Mouse (Mus musculus): ENCODE measurements around the gene Parp12. TPM values are rescaled to one million over a fixed set of nuclear protein-coding genes. Genes with fewer than 3 reads are reported as not detected.

The Parp12 gene
- total RNA-seq, 1 experiment: 9.5 TPM

GRCm38 (mm10) chr6:39115438-39115837 is 2.7 kb downstream of the Parp12 start:
- Histone ChIP-seq H3K4me3 (ENCODE audit: insufficient read depth in 1 of 2, low read depth in 1 of 2, low read length in 2 of 2, poor library complexity in 1 of 2, severe bottlenecking in 1 of 2) (no peak overlapping the region), H3K27ac (ENCODE audit: insufficient read depth, low read depth, low read length, poor library complexity, severe bottlenecking) (no peak overlapping the region), H3K9me3 (ENCODE audit: control insufficient read depth, insufficient read depth, low read depth, low read length) (no peaks in the 10 kb centered on the region), H3K9ac (ENCODE audit: insufficient read depth, low read depth, low read length, poor library complexity, severe bottlenecking) (no peak overlapping the region), H3K4me1 (ENCODE audit: control insufficient read depth in 2 of 2, insufficient read depth in 2 of 2, low read length in 2 of 2, poor library complexity in 1 of 2) (peaks cover 0 to 3% of the 10 kb centered on the region in 2 experiments; a peak in 1 of 4 replicates), H3K36me3 (ENCODE audit: control insufficient read depth, insufficient read depth, low read length, poor library complexity, severe bottlenecking) (no peaks in the 10 kb centered on the region)
- DNase-seq (ENCODE audit: low read depth, low spot score): no peak
- in situ Hi-C loops (cut with MboI; ENCODE audit: low sequenced_read_pairs in 2 of 2, unreplicated experiment in 2 of 2): no loop called here
- TF ChIP-seq ZC3H11A (IDR thresholded peaks at IDR 0.05; ENCODE audit: borderline replicate concordance, low read depth, low read length) (no peak), CHD2 (IDR thresholded peaks at IDR 0.05; ENCODE audit: low read depth, low read length) (no peak), ZNF384 (IDR thresholded peaks at IDR 0.05; ENCODE audit: low read depth, low read length) (no peak), HCFC1 (IDR thresholded peaks at IDR 0.05; ENCODE audit: borderline replicate concordance, insufficient read depth, low read length) (no peak), MAFK (IDR thresholded peaks at IDR 0.05; ENCODE audit: insufficient read depth, low read depth, low read length) (no peak)

- Histone ChIP-seq H3K27ac (ENCODE audit: insufficient read depth, low read depth, low read length, poor library complexity, severe bottlenecking) (no peak overlapping the region), H3K36me3 (ENCODE audit: control insufficient read depth, insufficient read depth, low read length, poor library complexity, severe bottlenecking) (no peaks in the 10 kb centered on the region), H3K4me3 (ENCODE audit: insufficient read depth in 1 of 2, low read depth in 1 of 2, low read length in 2 of 2, poor library complexity in 1 of 2, severe bottlenecking in 1 of 2) (no peak overlapping the region), H3K9me3 (ENCODE audit: control insufficient read depth, insufficient read depth, low read depth, low read length) (no peaks in the 10 kb centered on the region), H3K9ac (ENCODE audit: insufficient read depth, low read depth, low read length, poor library complexity, severe bottlenecking) (no peak overlapping the region), H3K4me1 (ENCODE audit: control insufficient read depth in 2 of 2, insufficient read depth in 2 of 2, low read length in 2 of 2, poor library complexity in 1 of 2) (peaks cover 0 to 3% of the 10 kb centered on the region in 2 experiments; a peak in 1 of 4 replicates)
- in situ Hi-C loops (cut with MboI; ENCODE audit: low sequenced_read_pairs in 2 of 2, unreplicated experiment in 2 of 2): no loop called here
- TF ChIP-seq HCFC1 (IDR thresholded peaks at IDR 0.05; ENCODE audit: borderline replicate concordance, insufficient read depth, low read length): no peak
- no peak for TF ChIP-seq ZC3H11A (IDR thresholded peaks at IDR 0.05; ENCODE audit: borderline replicate concordance, low read depth, low read length)
- TF ChIP-seq CHD2 (IDR thresholded peaks at IDR 0.05; ENCODE audit: low read depth, low read length): no peak
- TF ChIP-seq MAFK (IDR thresholded peaks at IDR 0.05; ENCODE audit: insufficient read depth, low read depth, low read length): no peak
- DNase-seq (ENCODE audit: low read depth, low spot score): no peak
These were observed 5.0 kb downstream of the Parp12 start for GRCm38 (mm10) chr6:39113141-39113540.

GRCm38 (mm10) chr6:39112701-39113100 is 5.4 kb downstream of the Parp12 start:
- peaks cover 0 to 3% of the 10 kb centered on the region in 2 experiments; a peak in 1 of 4 replicates for H3K4me1 ChIP-seq (ENCODE audit: control insufficient read depth in 2 of 2, insufficient read depth in 2 of 2, low read length in 2 of 2, poor library complexity in 1 of 2)
- no peak overlapping the region for H3K9ac ChIP-seq (ENCODE audit: insufficient read depth, low read depth, low read length, poor library complexity, severe bottlenecking)
- in situ Hi-C loops (cut with MboI; ENCODE audit: low sequenced_read_pairs in 2 of 2, unreplicated experiment in 2 of 2): no loop called here
- no peak for DNase-seq (ENCODE audit: low read depth, low spot score)
- H3K4me3 ChIP-seq (ENCODE audit: insufficient read depth in 1 of 2, low read depth in 1 of 2, low read length in 2 of 2, poor library complexity in 1 of 2, severe bottlenecking in 1 of 2): no peak overlapping the region
- H3K9me3 ChIP-seq (ENCODE audit: control insufficient read depth, insufficient read depth, low read depth, low read length): no peaks in the 10 kb centered on the region
- H3K36me3 ChIP-seq (ENCODE audit: control insufficient read depth, insufficient read depth, low read length, poor library complexity, severe bottlenecking): no peaks in the 10 kb centered on the region
- TF ChIP-seq ZNF384 (IDR thresholded peaks at IDR 0.05; ENCODE audit: low read depth, low read length): no peak
- no peak for TF ChIP-seq ZC3H11A (IDR thresholded peaks at IDR 0.05; ENCODE audit: borderline replicate concordance, low read depth, low read length)
- TF ChIP-seq MAFK (IDR thresholded peaks at IDR 0.05; ENCODE audit: insufficient read depth, low read depth, low read length): no peak
- TF ChIP-seq CHD2 (IDR thresholded peaks at IDR 0.05; ENCODE audit: low read depth, low read length): no peak
- no peak for TF ChIP-seq HCFC1 (IDR thresholded peaks at IDR 0.05; ENCODE audit: borderline replicate concordance, insufficient read depth, low read length)
- no peak overlapping the region for H3K27ac ChIP-seq (ENCODE audit: insufficient read depth, low read depth, low read length, poor library complexity, severe bottlenecking)

GRCm38 (mm10) chr6:39106812-39107211 is 11.3 kb downstream of the Parp12 start:
- no peak for DNase-seq (ENCODE audit: low read depth, low spot score)
- no peaks in the 10 kb centered on the region; the same call in 1 of the 2 replicates for H3K36me3 ChIP-seq (ENCODE audit: control insufficient read depth, insufficient read depth, low read length, poor library complexity, severe bottlenecking)
- no peak overlapping the region for H3K27ac ChIP-seq (ENCODE audit: insufficient read depth, low read depth, low read length, poor library complexity, severe bottlenecking)
- peaks cover 2% of the 10 kb centered on the region; the same call in 1 of the 2 replicates for H3K9me3 ChIP-seq (ENCODE audit: control insufficient read depth, insufficient read depth, low read depth, low read length)
- no peak overlapping the region for H3K9ac ChIP-seq (ENCODE audit: insufficient read depth, low read depth, low read length, poor library complexity, severe bottlenecking)
- in situ Hi-C loops (cut with MboI; ENCODE audit: low sequenced_read_pairs in 2 of 2, unreplicated experiment in 2 of 2): no loop called here
- no peaks in the 10 kb centered on the region for H3K4me1 ChIP-seq (ENCODE audit: control insufficient read depth in 2 of 2, insufficient read depth in 2 of 2, low read length in 2 of 2, poor library complexity in 1 of 2)
- H3K4me3 ChIP-seq (ENCODE audit: insufficient read depth in 1 of 2, low read depth in 1 of 2, low read length in 2 of 2, poor library complexity in 1 of 2, severe bottlenecking in 1 of 2): no peak overlapping the region
- no peak for TF ChIP-seq ZNF384 (IDR thresholded peaks at IDR 0.05; ENCODE audit: low read depth, low read length)
- TF ChIP-seq HCFC1 (IDR thresholded peaks at IDR 0.05; ENCODE audit: borderline replicate concordance, insufficient read depth, low read length): no peak
- no peak for TF ChIP-seq ZC3H11A (IDR thresholded peaks at IDR 0.05; ENCODE audit: borderline replicate concordance, low read depth, low read length)

GRCm38 (mm10) chr6:39104631-39105030 is 13.5 kb downstream of the Parp12 start:
- DNase-seq (ENCODE audit: low read depth, low spot score): no peak
- in situ Hi-C loops (cut with MboI; ENCODE audit: low sequenced_read_pairs in 2 of 2, unreplicated experiment in 2 of 2): no loop called here
- TF ChIP-seq CHD2 (IDR thresholded peaks at IDR 0.05; ENCODE audit: low read depth, low read length) (no peak), ZNF384 (IDR thresholded peaks at IDR 0.05; ENCODE audit: low read depth, low read length) (no peak), HCFC1 (IDR thresholded peaks at IDR 0.05; ENCODE audit: borderline replicate concordance, insufficient read depth, low read length) (no peak), MAFK (IDR thresholded peaks at IDR 0.05; ENCODE audit: insufficient read depth, low read depth, low read length) (no peak), ZC3H11A (IDR thresholded peaks at IDR 0.05; ENCODE audit: borderline replicate concordance, low read depth, low read length) (no peak)

More at GRCm38 (mm10) chr6:39104631-39105030, 13.5 kb downstream of the Parp12 start:
- no peaks in the 10 kb centered on the region for H3K4me1 ChIP-seq (ENCODE audit: control insufficient read depth in 2 of 2, insufficient read depth in 2 of 2, low read length in 2 of 2, poor library complexity in 1 of 2)
- H3K27ac ChIP-seq (ENCODE audit: insufficient read depth, low read depth, low read length, poor library complexity, severe bottlenecking): no peak overlapping the region
- H3K36me3 ChIP-seq (ENCODE audit: control insufficient read depth, insufficient read depth, low read length, poor library complexity, severe bottlenecking): no peaks in the 10 kb centered on the region; the same call in 1 of the 2 replicates
- no peak overlapping the region for H3K9ac ChIP-seq (ENCODE audit: insufficient read depth, low read depth, low read length, poor library complexity, severe bottlenecking)
- H3K4me3 ChIP-seq (ENCODE audit: insufficient read depth in 1 of 2, low read depth in 1 of 2, low read length in 2 of 2, poor library complexity in 1 of 2, severe bottlenecking in 1 of 2): no peak overlapping the region
- peaks cover 2% of the 10 kb centered on the region; the same call in 1 of the 2 replicates for H3K9me3 ChIP-seq (ENCODE audit: control insufficient read depth, insufficient read depth, low read depth, low read length)

Measured in ES-E14 (cell line).